Mouse (Mus musculus): ENCODE data around the gene Nr2c2. TPM values are rescaled to one million over a fixed set of nuclear protein-coding genes. Genes with fewer than 3 reads are reported as not detected.

Nr2c2 gene
- total and polyA plus RNA-seq, 2 experiments from 2014 or later, result 8.0 to 48.9 TPM

DNA sequence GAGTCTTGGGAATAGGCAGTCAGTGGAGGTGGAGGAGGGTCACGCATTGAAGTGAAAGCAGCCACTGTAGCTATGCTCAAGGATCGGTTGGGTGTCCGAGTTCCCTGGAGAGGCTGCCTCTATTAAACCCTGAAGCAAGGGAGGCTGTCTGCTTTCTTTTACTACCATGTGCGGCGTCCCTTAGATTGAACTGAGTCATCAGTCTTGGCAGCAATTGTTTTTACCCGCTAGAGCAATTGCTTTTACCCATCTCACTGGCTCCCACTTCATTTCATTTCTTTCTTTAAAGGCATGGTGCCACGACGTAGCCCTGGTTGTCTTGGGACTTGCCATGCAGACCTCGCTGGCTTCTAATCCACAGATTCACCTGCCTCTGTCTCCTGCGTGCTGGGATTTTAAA, 27.1 kb upstream of the Nr2c2 start:
- 78% methylated on average over 10 of the region's 10 CpGs for WGBS
- Histone ChIP-seq H3K27ac (ENCODE audit: low read depth) (no peak overlapping the region), H3K36me3 (replicated peaks; ENCODE audit: control insufficient read depth, insufficient read depth, low read length) (peaks cover 4% of the 10 kb centered on the region; the same call in 1 of the 2 replicates), H3K4me3 (ENCODE audit: low read depth, low read length) (no peak overlapping the region), H3K4me1 (ENCODE audit: control insufficient read depth, insufficient read depth) (no peaks in the 10 kb centered on the region), H3K27me3 (ENCODE audit: control insufficient read depth, insufficient read depth, low read length) (peaks cover 8% of the 10 kb centered on the region; the same call in 1 of the 2 replicates), H3K4me2 (ENCODE audit: low read depth, low read length) (no peak overlapping the region), H3K9me3 (replicated peaks; ENCODE audit: control insufficient read depth, low read length) (no peaks in the 10 kb centered on the region), H3K9ac (replicated peaks; ENCODE audit: low read depth, low read length) (no peak overlapping the region)
- TF ChIP-seq EP300 (IDR thresholded peaks at IDR 0.05; ENCODE audit: low read depth), result no peak
- TF ChIP-seq CTCF (IDR thresholded peaks at IDR 0.05; ENCODE audit: low read depth), result no peak
- no peak for ATAC-seq (ENCODE audit: insufficient read depth, low read depth)
- DNase-seq (ENCODE audit: low spot score), result no peak

DNA sequence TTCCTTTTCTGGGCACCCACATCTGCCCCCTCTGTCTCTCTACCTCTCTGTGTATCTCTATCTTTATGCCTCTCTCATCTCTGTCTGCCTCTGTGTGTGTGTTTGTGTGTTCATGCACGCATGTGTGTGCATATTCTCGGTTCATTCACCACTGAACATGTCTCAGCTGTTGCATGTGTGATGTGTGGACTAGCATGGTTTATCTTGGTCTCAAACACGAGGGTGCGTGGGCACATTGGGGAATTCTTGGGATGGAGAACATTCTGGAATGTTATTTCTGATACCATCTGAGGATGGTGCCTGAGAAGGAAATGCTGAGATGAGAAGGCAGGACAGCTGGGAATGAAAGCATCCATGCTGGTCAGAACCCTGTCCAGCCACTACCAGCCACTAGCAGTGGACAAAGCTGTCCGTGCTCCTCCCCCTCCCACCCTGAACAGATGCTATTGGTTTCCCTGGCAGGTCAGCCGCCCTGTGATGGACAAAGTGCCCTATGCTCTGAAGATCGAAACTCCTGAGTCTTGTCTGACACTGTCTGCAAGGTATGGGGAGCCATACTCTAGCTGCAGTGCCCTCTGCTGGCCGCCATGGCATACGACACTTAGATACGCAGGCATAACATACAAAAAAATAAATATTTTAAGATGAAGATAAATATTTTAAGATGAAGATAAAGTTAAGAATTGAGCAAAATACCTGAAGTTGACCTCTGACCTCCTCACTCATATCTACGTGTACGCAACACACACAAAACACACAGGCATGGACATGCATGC, 25.3 kb upstream of the Nr2c2 start:
- Histone ChIP-seq H3K27me3 (ENCODE audit: control insufficient read depth, insufficient read depth, low read length) (peaks cover 8% of the 10 kb centered on the region; the same call in 1 of the 2 replicates), H3K4me1 (ENCODE audit: control insufficient read depth, insufficient read depth) (no peaks in the 10 kb centered on the region), H3K9ac (replicated peaks; ENCODE audit: low read depth, low read length) (no peak overlapping the region), H3K4me3 (ENCODE audit: low read depth, low read length) (no peak overlapping the region), H3K36me3 (replicated peaks; ENCODE audit: control insufficient read depth, insufficient read depth, low read length) (peaks cover 9% of the 10 kb centered on the region), H3K27ac (ENCODE audit: low read depth) (no peak overlapping the region), H3K9me3 (replicated peaks; ENCODE audit: control insufficient read depth, low read length) (no peaks in the 10 kb centered on the region), H3K4me2 (ENCODE audit: low read depth, low read length) (no peak overlapping the region)
- WGBS, result 49% methylated on average over 12 of the region's 12 CpGs
- DNase-seq (ENCODE audit: low spot score) (no peak), ATAC-seq (ENCODE audit: insufficient read depth, low read depth) (no peak)
- no peak for TF ChIP-seq EP300 (IDR thresholded peaks at IDR 0.05; ENCODE audit: low read depth)
- peak; percentile 72 for TF ChIP-seq CTCF (IDR thresholded peaks at IDR 0.05; ENCODE audit: low read depth)

GRCm38 (mm10) chr6:92067146-92067790, 23.9 kb upstream of the Nr2c2 start:
- ATAC-seq (ENCODE audit: insufficient read depth, low read depth), result peak; percentile 79
- Histone ChIP-seq H3K27ac (ENCODE audit: low read depth) (no peak overlapping the region), H3K27me3 (ENCODE audit: control insufficient read depth, insufficient read depth, low read length) (peaks cover 8% of the 10 kb centered on the region; the same call in 1 of the 2 replicates), H3K4me2 (ENCODE audit: low read depth, low read length) (no peak overlapping the region), H3K9ac (replicated peaks; ENCODE audit: low read depth, low read length) (no peak overlapping the region), H3K4me1 (ENCODE audit: control insufficient read depth, insufficient read depth) (no peaks in the 10 kb centered on the region), H3K36me3 (replicated peaks; ENCODE audit: control insufficient read depth, insufficient read depth, low read length) (peaks cover 13% of the 10 kb centered on the region), H3K4me3 (ENCODE audit: low read depth, low read length) (no peak overlapping the region), H3K9me3 (replicated peaks; ENCODE audit: control insufficient read depth, low read length) (no peaks in the 10 kb centered on the region)
- peak; percentile 99 for TF ChIP-seq CTCF (IDR thresholded peaks at IDR 0.05; ENCODE audit: low read depth)
- no peak for TF ChIP-seq EP300 (IDR thresholded peaks at IDR 0.05; ENCODE audit: low read depth)
- peak; percentile 82 for DNase-seq (ENCODE audit: low spot score)
- 28% methylated on average over 16 of the region's 16 CpGs for WGBS

GRCm38 (mm10) chr6:92071121-92071839, 19.9 kb upstream of the Nr2c2 start:
- no peak overlapping the region for H3K4me3 ChIP-seq (ENCODE audit: low read depth, low read length)
- no peak for DNase-seq (ENCODE audit: low spot score)
- H3K9me3 ChIP-seq (replicated peaks; ENCODE audit: control insufficient read depth, low read length), result no peaks in the 10 kb centered on the region
- H3K9ac ChIP-seq (replicated peaks; ENCODE audit: low read depth, low read length), result no peak overlapping the region
- ATAC-seq (ENCODE audit: insufficient read depth, low read depth), result no peak
- no peak overlapping the region for H3K4me2 ChIP-seq (ENCODE audit: low read depth, low read length)
- peaks cover 8% of the 10 kb centered on the region; the same call in 1 of the 2 replicates for H3K27me3 ChIP-seq (ENCODE audit: control insufficient read depth, insufficient read depth, low read length)
- peaks cover 13% of the 10 kb centered on the region for H3K36me3 ChIP-seq (replicated peaks; ENCODE audit: control insufficient read depth, insufficient read depth, low read length)
- 40% methylated on average over 15 of the region's 15 CpGs for WGBS
- TF ChIP-seq CTCF (IDR thresholded peaks at IDR 0.05; ENCODE audit: low read depth), result peak; percentile 39
- no peak for TF ChIP-seq EP300 (IDR thresholded peaks at IDR 0.05; ENCODE audit: low read depth)
- no peaks in the 10 kb centered on the region for H3K4me1 ChIP-seq (ENCODE audit: control insufficient read depth, insufficient read depth)
- no peak overlapping the region for H3K27ac ChIP-seq (ENCODE audit: low read depth)

DNA sequence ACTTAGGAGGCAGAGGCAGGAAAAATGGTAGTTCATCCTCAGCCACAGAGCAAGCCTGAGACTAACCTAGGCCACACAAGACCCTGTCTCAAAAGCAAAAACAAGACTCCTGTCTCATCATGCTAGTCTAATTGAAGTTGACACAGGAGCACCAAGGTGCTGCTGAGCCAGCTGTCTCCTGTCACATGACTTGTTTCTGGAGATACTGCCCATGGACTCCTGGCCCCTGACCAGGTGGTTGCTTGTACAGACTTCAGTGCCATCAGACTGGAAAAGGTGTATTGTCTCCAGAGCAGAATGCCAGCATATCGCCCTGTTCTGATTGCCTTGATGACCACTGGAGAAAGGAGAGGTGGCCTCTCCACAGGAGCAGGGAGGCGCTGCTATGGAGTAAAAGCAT, 10.5 kb upstream of the Nr2c2 start:
- Histone ChIP-seq H3K9ac (replicated peaks; ENCODE audit: low read depth, low read length) (no peak overlapping the region), H3K36me3 (replicated peaks; ENCODE audit: control insufficient read depth, insufficient read depth, low read length) (no peaks in the 10 kb centered on the region), H3K27ac (ENCODE audit: low read depth) (no peak overlapping the region), H3K4me1 (ENCODE audit: control insufficient read depth, insufficient read depth) (no peaks in the 10 kb centered on the region), H3K4me3 (ENCODE audit: low read depth, low read length) (no peak overlapping the region), H3K27me3 (ENCODE audit: control insufficient read depth, insufficient read depth, low read length) (no peaks in the 10 kb centered on the region), H3K9me3 (replicated peaks; ENCODE audit: control insufficient read depth, low read length) (no peaks in the 10 kb centered on the region), H3K4me2 (ENCODE audit: low read depth, low read length) (no peak overlapping the region)
- 82% methylated on average over 2 of the region's 2 CpGs for WGBS
- no peak for ATAC-seq (ENCODE audit: insufficient read depth, low read depth)
- no peak for DNase-seq (ENCODE audit: low spot score)
- TF ChIP-seq EP300 (IDR thresholded peaks at IDR 0.05; ENCODE audit: low read depth) (no peak), CTCF (IDR thresholded peaks at IDR 0.05; ENCODE audit: low read depth) (no peak)
